Mouse (Mus musculus) lung, postnatal 0 days (tissue): ENCODE data around the gene Glra4. TPM values are rescaled to one million over a fixed set of nuclear protein-coding genes. Genes with fewer than 3 reads are reported as not detected.

Experiments used
- ATAC-seq: fragments of 200-750 bp; cut with Nextera tagmentation; 2 replicates; pipeline ENCODE4 v1.8.0; 2017; ENCODE audit warnings: moderate library complexity
- DNase-seq: peaks from one replicate; pipeline ENCODE4 v3.0.0-alpha.2; 2016; ENCODE audit warnings: low spot score
- H3K27ac ChIP-seq: fragments of 300-500 bp; sonication (generic); 2 replicates; pipeline ENCODE4 v1.5.1; 2014; ENCODE audit warnings: antibody characterized with exemption, mild to moderate bottlenecking, low read length, mixed read lengths
- H3K27me3 ChIP-seq: fragments of 300-500 bp; sonication (generic); replicated peaks from 2 replicates; pipeline ENCODE4 v1.6.1; 2014; ENCODE audit warnings: low read length, mixed read lengths; ENCODE audit not compliant: insufficient read depth
- H3K36me3 ChIP-seq: fragments of 300-500 bp; sonication (generic); 2 replicates; pipeline ENCODE4 v1.6.1; 2014; ENCODE audit warnings: low read length, mixed read lengths; ENCODE audit not compliant: insufficient read depth
- H3K4me1 ChIP-seq: fragments of 300-500 bp; sonication (generic); 2 replicates; pipeline ENCODE4 v1.6.1; 2014; ENCODE audit warnings: antibody characterized with exemption, low read depth, low read length, mixed read lengths; ENCODE audit not compliant: insufficient read depth
- H3K4me2 ChIP-seq: fragments of 300-500 bp; sonication (generic); replicated peaks from 2 replicates; pipeline ENCODE4 v1.6.1; 2014; ENCODE audit warnings: low read depth, mild to moderate bottlenecking, low read length, moderate library complexity, mixed read lengths
- H3K4me3 ChIP-seq: fragments of 300-500 bp; sonication (generic); 2 replicates; pipeline ENCODE4 v1.5.1; 2014; ENCODE audit warnings: low read depth, low read length
- H3K9ac ChIP-seq: fragments of 300-500 bp; sonication (generic); replicated peaks from 2 replicates; pipeline ENCODE4 v1.6.1; 2014; ENCODE audit warnings: low read depth, mild to moderate bottlenecking
- H3K9me3 ChIP-seq: fragments of 300-500 bp; sonication (generic); 2 replicates; pipeline ENCODE4 v1.6.1; 2016; ENCODE audit warnings: low read length, mixed read lengths
- CTCF ChIP-seq: IDR thresholded peaks from 2 replicates; pipeline ENCODE4 v1.5.1; 2016; ENCODE audit warnings: antibody characterized with exemption, mild to moderate bottlenecking
- EP300 ChIP-seq: IDR thresholded peaks from 2 replicates; pipeline ENCODE4 v1.6.1; 2016; ENCODE audit warnings: antibody characterized with exemption, mild to moderate bottlenecking, control low read depth
- whole genome bisulfite sequencing: fragments of 180-500 bp; shearing (Covaris S2); extraction: QIAGEN DNeasy Blood & Tissue Kit; methylation state at CpG from one replicate; pipeline ENCODE4 v1.1.7; 2014; 5-methylcytosine and 5-hydroxymethylcytosine counted together
- polyA plus RNA-seq: library from polyadenylated mRNA; unstranded; fragments of >200 nt; fragmentation: Nextera tagmentation; extraction: Ambion mirVana; gene quantifications from 2 replicates; pipeline ENCODE4 v1.2.1, GENCODE M21; 2015

Glra4 gene
- polyA plus RNA-seq, 1 experiment from 2014 or later, result not detected

DNA sequence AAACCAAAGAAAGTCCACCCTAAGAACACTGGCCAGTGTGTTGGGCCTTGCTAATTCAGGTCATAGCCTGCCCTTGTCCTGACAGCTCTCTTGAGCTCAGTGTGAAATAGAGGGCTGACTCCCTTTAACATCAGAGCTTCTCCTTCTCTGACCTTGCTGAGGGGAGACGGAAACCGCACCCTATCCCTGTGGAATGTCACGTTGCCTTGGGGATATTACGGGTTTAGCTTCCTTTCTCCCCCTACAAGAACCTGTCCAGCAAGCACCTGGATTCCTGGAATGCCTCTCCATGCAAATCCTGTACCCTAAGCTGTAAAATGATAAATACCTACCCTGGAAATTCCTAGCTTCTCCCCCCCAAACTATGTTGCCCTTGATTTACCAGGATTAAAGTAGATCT, 9.5 kb upstream of the Glra4 start:
- WGBS, result 77% methylated on average over 4 of the region's 4 CpGs
- Histone ChIP-seq H3K27me3 (no peaks in the 10 kb centered on the region), H3K36me3 (no peaks in the 10 kb centered on the region), H3K4me3 (no peak overlapping the region), H3K27ac (no peak overlapping the region), H3K4me2 (no peak overlapping the region), H3K9ac (no peak overlapping the region), H3K9me3 (no peaks in the 10 kb centered on the region), H3K4me1 (no peaks in the 10 kb centered on the region)
- peak; percentile 36 for DNase-seq
- TF ChIP-seq CTCF, result no peak
- no peak for TF ChIP-seq EP300
- peak; percentile 82 for ATAC-seq

DNA sequence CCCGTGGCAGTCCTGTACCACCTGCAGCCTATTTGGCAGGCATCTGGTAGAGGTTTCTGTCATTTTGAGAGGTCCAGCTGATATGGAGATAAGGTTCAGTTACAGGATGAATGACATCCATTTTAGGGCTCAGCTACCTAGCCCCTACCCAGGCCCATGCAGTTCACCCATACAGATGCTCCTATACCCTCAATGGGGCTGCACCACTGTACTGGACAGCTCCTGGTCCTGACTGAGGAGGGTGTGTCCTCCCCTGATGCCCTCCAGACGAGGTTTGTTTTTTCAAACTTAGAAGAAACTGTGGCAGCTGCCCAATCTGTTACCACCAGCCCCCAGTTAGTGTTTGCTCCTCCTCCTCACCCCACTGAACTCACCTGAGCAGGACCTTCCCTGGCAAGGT, 679 bp downstream of the Glra4 start:
- Histone ChIP-seq H3K4me3 (no peak overlapping the region), H3K4me1 (no peaks in the 10 kb centered on the region), H3K4me2 (no peak overlapping the region), H3K9me3 (no peaks in the 10 kb centered on the region), H3K27ac (no peak overlapping the region), H3K27me3 (no peaks in the 10 kb centered on the region), H3K36me3 (no peaks in the 10 kb centered on the region), H3K9ac (no peak overlapping the region)
- TF ChIP-seq CTCF (no peak), EP300 (no peak)
- no peak for DNase-seq
- ATAC-seq, result no peak
- WGBS, result 57% methylated on average over 2 of the region's 2 CpGs

DNA sequence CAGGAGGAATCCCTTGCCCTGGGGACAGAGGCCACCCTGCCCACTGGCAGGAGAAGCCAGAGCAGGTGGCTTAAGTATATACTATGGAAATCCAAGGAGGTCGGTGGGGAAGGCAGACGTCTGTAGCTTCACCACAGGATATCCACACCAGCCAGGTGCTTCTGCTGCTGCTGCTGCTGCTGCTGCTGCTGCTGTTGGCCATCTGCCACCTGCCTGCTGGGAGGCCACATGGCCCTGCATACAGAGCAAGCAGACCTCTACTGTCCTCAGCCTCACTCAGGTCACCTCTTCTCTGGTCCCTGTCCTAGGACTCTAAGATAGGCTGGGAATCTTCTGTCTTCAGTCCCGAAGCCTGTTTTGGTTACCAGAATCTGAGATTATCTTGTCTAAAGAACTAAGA, 1.9 kb downstream of the Glra4 start:
- Histone ChIP-seq H3K27me3 (no peaks in the 10 kb centered on the region), H3K4me3 (no peak overlapping the region), H3K9me3 (no peaks in the 10 kb centered on the region), H3K9ac (no peak overlapping the region), H3K4me2 (no peak overlapping the region), H3K4me1 (no peaks in the 10 kb centered on the region), H3K27ac (no peak overlapping the region), H3K36me3 (no peaks in the 10 kb centered on the region)
- TF ChIP-seq CTCF, result no peak
- ATAC-seq, result no peak
- DNase-seq, result no peak
- 77% methylated on average over 3 of the region's 3 CpGs for WGBS

DNA sequence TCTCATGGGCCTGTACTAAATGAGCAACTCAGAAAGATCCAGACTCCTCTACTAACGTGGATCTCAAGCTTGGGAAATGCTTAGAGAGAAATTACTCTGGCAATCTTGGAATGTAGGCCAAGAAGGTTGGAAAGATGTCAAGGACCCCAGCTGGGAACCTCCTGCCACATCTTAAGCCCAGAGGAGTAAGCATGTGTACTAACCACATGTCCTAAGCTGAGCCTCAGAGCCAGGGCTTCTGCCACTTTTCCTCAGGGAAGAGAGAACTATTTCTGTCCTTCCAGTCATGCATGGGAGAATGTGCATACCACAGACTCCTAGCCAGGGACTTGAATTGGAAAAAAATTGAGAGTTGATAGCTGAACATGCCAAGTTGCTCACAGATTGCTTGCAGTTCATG, 6.9 kb downstream of the Glra4 start:
- no peak overlapping the region for H3K27ac ChIP-seq
- TF ChIP-seq EP300, result no peak
- no peak for TF ChIP-seq CTCF
- DNase-seq, result peak; percentile 34
- H3K27me3 ChIP-seq, result no peaks in the 10 kb centered on the region
- H3K9me3 ChIP-seq, result no peaks in the 10 kb centered on the region
- H3K4me1 ChIP-seq, result no peaks in the 10 kb centered on the region
- ATAC-seq, result peak; percentile 47
- no peaks in the 10 kb centered on the region for H3K36me3 ChIP-seq
- 53% methylated on average over 1 of the region's 1 CpGs for WGBS
- no peak overlapping the region for H3K9ac ChIP-seq
- no peak overlapping the region for H3K4me2 ChIP-seq
- H3K4me3 ChIP-seq, result no peak overlapping the region

DNA sequence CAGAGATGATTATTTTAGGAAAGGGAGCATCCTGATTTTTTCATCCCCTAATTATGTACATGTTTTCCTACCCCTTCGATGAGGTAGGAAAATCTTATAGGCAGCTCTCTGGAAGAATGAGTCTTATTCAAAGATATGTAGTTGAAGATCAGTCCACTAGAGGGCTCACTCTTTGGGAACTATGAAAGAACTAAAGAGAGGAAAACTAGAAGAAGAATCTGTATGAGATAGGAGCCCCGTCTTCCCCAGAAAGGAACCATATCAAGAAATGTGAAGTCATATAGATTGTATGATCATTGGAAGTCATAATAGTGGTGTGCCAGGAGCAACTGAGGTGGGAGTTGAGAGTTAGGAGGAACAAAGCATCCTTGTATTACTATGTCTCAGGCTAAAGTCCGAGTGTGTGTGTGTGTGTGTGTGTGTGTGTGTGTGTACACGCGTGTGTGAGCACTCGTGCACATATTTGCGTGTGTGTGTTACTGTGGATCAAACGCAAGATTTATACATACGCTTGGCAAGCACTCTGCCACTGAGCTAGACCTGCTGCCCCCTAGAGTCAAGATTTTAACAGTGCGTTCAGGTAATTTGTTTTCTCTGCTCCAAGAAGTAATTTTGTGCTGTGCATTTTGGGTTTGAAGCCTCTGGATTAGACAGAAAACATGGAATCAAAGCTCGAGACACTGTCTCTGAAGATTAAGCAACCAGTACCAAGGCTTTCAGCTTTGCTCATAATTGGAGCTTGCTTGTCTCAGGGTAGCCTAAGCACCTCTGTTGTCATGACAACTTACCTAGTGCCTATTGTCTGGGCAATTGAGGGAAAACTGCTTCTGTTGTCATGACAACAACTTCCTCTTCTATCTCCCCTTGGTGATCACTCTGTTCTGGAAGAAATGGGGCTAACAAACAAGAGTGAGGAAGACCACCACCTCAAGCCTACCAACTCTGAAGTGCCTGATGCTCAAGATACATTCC, 18.6 kb downstream of the Glra4 start:
- H3K4me1 ChIP-seq, result no peaks in the 10 kb centered on the region
- H3K27ac ChIP-seq, result no peak overlapping the region
- H3K27me3 ChIP-seq, result no peaks in the 10 kb centered on the region
- WGBS, result 61% methylated on average over 11 of the region's 11 CpGs
- TF ChIP-seq CTCF, result peak; percentile 55
- TF ChIP-seq EP300, result no peak
- ATAC-seq (peak; percentile 38; the same call in 1 of the 2 replicates), DNase-seq (peak; percentile 36)
- no peak overlapping the region for H3K4me2 ChIP-seq
- no peak overlapping the region for H3K9ac ChIP-seq
- no peaks in the 10 kb centered on the region for H3K9me3 ChIP-seq
- H3K4me3 ChIP-seq, result no peak overlapping the region
- H3K36me3 ChIP-seq, result no peaks in the 10 kb centered on the region

DNA sequence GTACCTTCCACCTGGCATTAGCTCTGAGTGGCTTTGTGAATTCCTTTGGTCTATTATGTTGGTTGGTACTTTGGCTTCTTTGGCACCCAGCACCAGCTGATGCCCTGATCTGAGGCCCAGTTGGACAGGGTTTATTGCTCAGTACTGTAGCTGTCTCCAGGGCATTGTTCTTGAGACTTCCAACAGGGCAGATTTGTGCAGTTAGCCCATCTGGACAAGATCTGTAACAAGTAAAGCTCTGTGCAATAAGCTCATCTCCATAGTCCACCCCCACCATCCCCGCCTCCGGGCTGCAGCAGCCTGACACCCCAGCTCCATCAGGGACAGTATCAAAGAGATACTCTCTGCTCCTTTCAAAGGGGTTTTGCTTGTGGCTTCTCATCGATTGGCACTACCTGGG, 24.5 kb downstream of the Glra4 start:
- no peak overlapping the region for H3K4me3 ChIP-seq
- H3K36me3 ChIP-seq, result no peaks in the 10 kb centered on the region
- no peaks in the 10 kb centered on the region for H3K27me3 ChIP-seq
- ATAC-seq, result no peak
- H3K9me3 ChIP-seq, result no peaks in the 10 kb centered on the region
- no peak overlapping the region for H3K4me2 ChIP-seq
- no peak overlapping the region for H3K27ac ChIP-seq
- TF ChIP-seq EP300 (no peak), CTCF (no peak)
- no peak overlapping the region for H3K9ac ChIP-seq
- no peak for DNase-seq
- 90% methylated on average over 3 of the region's 3 CpGs for WGBS
- no peaks in the 10 kb centered on the region for H3K4me1 ChIP-seq
